Mouse (Mus musculus) frontal cortex, adult (tissue): Measurements from ENCODE around the gene Dnaja2.

Experiments
- ATAC-seq: cut with Nextera tagmentation; 2 replicates; pipeline ENCODE4 v1.9.2; 2017; ENCODE audit warnings: mild to moderate bottlenecking, moderate library complexity, mixed read lengths; ENCODE audit not compliant: low TSS enrichment

Dnaja2 gene

DNA sequence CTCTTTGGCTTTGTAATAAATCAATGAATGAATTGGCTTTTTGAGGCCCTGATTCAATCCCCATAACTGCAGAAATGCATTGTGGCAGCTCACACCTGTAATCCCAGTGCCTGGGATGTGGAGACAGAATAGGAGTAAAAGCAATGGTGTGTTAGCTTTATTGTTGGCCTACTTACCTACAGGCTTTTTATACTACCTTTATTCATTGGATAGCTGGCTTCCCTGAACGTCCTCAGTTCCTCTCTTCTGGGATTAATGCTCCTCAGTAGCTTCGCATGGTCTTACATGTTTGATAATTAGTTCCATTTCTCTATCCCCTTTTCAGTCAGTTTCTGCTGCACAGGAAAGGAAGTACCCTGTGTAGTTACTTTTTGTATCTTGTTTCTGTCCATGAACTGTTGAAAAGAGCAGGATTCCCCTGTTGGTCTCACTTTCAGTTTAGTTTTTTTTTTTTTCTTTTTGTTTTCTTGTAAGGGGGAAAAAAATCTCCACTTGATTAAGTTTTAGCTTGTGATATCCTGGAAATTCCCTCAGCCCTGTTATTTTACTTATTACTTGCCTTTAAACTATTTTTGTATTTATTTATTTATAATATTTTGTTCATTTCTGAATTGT is 1.9 kb upstream of the Dnaja2 start:
- no peak for ATAC-seq

DNA sequence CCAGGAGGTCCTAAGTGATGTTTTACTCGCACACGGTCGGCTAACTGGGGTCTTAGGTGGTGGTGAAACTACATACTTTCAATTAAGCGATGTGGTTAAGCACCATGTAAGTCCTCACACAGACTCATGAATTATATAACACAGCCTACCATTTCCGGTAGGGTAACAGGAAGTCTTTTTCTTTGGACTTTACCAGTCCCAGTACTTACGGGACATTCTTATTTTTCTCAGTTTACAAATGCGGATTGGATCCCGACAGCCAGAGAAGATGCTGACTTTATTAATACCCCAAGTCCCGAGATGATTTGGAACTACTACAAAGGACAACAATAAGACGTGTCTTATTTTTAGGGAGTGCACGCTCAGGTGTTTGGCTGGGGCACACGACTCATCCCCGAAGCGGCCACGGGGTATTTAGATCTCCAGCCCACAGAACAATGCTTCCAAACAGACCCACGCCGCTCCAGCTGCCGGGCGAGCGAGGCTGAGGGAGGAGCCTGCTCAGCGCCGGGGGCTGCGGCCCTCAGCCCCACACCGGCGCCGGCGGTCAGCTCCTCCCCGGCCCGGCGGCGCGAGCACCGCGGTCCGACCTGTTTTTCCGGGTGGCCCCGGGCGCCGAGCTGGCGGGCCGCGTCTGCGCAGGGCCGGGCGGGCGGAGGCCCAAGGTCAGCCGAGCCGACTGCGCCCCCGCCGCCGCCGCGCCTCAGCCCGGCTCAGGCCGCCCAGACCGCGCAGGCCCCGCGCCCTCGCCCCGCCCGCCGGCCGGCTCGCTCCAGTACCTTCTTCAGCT is 558 bp downstream of the Dnaja2 start:
- ATAC-seq, result peak; percentile 61

DNA sequence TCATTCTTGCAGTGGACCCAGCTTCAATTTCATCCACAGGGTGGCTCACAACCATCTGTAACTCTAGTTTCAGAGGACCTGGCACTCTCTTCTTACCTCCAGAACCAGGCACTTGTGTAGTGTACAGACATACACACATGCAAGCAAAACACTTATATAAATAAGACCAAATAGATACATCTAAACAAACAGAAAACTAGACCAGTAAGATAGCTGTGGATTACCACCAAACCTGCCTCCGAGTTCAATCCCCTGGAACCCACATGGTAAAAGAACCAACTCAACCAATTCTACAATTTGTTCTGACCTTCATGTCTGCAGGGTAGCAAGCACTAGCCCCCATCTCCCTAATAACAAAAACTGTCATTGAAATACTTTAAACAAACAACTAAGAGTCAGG is 3.2 kb downstream of the Dnaja2 start:
- no peak for ATAC-seq

DNA sequence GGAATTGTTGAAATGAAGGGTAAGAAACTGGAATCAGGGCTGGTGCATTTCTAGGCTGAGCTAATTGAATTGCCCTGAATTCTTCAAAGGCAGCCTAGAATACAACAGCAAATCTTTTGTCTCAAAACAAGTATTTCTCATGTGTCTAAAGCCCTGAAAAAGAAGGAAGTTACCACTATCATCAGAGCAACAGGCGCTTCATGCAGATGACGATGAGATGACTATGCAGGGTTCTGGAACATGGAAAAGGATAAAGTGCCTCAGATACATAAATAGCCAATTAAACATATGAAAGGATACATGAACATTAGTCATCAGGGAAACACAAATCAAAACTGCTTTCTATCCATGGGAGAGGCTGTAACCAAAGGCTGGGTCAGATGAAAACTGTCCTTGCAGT is 18.8 kb downstream of the Dnaja2 start:
- ATAC-seq, result no peak

DNA sequence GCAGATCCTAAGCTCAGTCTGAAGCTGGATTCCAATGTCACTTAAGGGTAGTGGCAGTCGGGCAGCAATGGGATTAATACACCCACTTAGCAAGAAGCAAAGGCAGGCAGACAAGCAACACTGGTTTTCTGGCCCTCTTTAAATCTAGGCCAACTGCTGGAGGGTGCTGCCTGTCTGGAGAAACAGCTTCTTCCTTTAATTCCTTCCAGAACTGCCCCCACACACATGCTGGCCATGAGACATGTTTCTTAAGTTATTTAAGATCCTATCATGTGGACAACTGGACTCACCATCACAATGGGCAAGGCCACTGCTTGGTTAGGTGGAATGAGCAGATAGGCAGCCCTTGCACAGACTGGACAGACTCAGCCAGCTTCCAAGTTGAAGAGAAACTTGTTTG is 21.0 kb downstream of the Dnaja2 start:
- ATAC-seq, result peak; percentile 85

DNA sequence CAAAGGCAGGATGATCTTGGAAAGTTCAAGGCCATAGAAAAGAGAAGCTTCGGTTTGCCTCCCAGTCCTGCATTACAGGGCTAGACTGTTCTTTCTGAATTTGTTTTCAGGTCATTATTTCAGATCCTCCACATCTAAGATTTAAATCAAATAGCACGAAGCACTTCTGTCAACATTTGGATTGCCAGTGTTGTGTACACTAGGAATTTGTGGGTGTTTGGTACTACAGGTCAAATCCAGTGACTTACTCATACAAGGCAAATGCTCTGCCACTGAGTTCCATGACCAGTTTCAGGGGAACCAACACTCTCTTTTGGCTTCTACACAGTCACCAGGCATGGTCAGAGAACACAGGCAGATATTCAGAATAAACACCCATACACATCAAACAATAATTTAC is 21.7 kb downstream of the Dnaja2 start:
- no peak for ATAC-seq

DNA sequence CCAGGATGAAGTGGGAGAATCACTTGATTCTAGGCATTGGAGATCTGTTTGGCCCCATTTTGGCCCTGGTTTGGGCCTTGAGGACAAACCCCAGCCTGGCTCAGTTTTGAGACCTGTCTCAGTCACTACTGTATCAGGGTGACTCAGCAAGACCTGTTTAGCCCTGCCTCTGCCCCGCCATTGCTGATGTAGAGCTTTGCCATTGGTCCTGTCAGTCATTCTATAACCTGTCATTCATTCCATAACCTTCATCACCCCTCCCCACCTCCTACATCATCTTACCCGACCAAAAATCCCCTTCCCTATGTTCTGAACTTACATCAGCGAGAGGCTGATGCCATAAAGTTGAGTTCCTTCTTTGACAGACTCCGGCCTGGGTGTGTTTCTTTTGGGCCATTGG is 22.3 kb downstream of the Dnaja2 start:
- ATAC-seq, result no peak

DNA sequence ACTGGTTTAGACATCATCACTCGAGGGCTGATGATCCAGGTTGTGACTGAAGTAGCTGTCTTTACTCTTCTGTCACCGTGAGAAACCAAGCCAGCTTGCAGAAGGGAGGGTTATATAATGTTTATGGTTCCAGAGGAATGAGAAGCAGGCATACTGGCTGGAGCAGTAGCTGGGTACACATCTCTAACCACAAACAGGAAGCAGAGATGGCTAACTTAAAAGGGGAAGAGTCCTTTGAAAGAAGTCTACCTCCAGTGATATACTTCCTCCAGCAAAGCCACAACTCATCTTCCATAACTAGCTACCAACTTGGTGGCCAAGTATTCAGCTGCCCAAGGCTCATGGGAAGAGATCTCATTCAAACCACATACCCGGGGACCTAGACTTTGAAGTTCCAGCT is 23.7 kb downstream of the Dnaja2 start:
- ATAC-seq, result no peak

DNA sequence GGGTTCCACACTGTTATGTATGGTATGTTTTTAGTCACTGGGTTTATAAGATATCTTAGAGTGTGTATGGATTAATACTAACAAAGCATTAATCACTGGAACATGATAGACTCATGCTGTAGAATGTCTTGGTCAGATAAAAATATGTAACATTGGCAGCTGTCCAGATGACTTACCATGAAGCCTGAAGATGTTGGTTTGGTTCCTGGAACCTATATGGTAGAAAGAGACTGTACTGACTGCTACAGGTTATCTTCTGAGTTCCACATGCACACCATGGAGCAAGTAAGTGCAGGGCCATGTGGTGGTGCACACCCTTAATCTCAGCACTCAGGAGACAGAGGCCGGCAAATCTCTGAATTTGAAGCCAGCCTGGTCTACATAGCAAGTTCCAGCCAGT is 24.4 kb downstream of the Dnaja2 start:
- no peak for ATAC-seq

DNA sequence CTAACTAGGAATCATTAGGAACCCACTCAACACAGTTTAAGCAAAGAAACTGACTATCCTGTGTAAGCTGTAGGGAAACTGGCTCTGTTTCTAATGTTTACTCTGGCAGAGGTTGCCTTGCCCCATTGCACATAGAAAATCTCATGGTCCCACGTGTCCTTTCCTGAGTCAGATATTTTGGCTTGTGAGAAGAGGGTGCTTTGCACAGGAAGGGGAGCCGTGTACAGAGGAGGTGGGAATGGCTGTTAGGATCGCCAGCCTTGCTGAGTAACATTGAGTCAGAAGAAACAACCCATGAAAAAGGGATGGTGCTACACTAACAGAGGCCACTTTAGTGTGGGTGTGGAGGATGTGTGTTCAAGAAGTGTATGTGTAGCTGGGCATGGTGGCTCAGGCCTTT is 26.2 kb downstream of the Dnaja2 start:
- ATAC-seq, result 0 out of 2 replicates have a peak, but pooled peaks have one; percentile 25

DNA sequence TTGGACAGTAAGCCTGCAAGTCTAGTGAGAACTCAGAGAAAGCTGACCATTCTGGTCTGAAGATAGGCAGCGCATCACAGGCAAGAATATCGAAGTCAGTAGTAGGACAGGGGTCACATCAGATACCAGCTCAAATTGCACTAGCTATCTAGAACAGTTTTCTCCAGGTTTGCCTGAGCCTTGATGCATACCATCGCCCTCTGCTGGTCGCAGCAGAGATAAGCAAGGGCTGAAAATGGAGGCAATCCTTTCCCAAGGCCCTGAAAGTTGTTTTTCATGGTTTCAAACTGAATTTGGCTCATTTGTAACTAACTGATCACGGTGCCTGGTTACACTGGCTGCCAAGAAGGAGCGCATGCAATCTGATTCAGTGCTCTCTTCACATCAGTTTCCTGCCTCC is 29.0 kb downstream of the Dnaja2 start:
- ATAC-seq, result peak; percentile 42

DNA sequence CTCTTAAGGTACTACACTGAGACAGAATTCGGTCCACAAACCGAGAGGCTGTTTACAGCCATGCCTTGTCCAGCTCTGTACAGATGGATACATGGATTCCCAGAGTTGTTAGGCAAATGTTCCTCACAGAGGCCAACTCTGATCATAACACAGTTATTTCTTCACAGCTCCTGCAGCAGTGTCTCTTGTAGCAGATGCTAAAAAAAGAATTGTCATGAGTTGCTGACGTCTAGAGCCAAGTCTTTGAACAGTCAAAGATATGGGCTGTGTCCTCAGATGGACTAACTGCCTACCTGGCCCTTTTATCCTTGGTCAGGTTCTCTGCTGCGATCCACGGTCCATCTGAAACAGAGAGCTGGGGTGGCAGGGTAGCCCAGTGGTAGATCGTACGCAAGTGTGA is 31.1 kb downstream of the Dnaja2 start:
- peak; percentile 38 for ATAC-seq

DNA sequence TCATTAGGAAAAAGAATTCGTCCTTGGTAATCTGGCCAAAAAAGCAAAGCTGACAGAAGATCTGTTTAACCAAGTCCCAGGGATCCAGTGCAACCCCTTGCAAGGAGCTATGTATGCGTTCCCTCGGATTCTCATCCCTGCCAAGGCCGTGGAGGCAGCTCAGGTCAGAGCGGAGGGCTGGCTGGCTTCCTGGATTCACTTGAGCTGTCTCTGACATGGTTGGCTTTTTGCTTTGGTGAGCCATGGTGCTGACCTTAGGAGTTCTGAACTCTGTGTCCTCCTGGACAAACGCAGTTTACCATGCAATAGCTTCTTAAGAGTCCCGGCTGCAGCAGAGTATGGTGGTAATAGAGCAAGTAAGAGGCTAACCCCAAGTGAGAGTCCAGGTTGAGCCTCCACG is 33.8 kb downstream of the Dnaja2 start:
- no peak for ATAC-seq

DNA sequence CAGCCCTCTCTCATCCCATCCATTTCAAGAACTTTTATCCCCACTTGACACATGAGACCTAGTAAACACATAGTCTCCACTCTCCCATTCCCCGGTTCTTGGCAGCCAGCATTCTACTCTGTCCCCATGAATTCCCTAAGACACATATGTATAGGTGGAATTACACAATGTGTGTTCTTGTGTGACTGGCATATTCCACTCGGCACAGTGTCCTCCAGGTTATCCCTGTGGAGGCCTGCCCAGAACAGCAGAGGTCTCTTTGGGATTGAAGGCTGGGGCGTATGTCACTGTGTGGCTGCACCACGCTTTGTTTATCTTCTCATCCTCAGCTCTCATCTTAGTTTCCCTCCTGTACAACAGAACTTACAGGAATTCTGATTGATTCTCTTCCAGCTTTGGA is 34.6 kb downstream of the Dnaja2 start:
- ATAC-seq, result no peak

DNA sequence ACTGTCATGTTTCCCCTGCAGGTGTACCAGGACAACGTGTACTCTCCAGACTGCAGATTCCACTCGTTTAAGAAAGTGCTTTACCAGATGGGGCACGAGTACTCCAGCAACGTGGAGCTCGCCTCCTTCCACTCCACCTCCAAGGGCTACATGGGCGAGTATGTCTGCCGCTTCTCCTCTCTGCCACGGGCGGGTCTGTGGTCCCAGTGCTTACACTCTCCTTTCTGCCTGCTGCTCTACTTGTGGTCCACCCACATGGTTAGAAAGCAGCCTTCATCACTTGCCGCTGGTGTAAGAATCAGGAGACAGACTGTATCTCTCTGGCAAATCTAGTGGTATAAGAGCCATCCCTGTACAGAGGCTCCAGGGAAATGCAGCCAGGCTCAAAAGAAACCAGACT is 37.2 kb downstream of the Dnaja2 start:
- ATAC-seq, result peak; percentile 44

DNA sequence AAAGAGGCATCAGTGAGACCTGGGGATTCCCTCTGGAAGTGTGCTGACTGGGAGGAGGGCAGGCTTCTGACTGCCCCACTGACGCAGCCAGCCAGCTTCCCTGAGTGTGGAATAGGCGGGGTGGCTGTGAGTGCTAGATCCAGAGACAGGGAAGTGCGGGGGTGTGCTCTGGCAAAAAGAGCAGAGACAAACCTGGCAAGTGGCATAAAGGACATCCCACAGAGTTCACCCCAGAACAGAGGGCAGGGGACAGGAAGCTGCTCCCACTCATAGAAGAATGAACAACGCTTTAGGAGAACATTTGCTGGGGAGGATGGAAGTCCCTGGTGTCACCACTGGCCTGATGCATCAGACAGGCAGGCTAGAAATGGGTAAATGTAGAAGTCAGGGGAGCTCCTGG is 37.8 kb downstream of the Dnaja2 start:
- peak; percentile 58 for ATAC-seq

DNA sequence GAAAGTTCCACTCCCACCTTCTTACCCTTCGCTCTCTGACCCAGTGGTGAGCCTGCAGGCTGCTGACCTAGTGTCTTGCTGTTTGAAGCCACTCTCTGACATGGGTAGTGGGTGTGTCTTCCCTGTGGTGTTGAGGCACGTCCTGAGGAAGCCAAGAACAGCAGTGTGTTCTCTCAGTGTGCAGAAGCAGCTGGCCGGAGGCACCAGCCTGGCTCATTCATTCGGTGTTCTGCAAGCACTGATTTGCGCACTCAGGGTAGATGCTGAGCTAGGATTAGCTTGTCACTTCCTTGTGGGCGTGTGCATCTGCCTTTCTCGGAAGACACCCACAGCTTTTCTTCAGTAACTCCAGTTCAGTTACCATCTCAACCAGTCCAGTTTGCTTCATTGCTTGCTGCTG is 39.8 kb downstream of the Dnaja2 start:
- ATAC-seq, result peak; percentile 75

DNA sequence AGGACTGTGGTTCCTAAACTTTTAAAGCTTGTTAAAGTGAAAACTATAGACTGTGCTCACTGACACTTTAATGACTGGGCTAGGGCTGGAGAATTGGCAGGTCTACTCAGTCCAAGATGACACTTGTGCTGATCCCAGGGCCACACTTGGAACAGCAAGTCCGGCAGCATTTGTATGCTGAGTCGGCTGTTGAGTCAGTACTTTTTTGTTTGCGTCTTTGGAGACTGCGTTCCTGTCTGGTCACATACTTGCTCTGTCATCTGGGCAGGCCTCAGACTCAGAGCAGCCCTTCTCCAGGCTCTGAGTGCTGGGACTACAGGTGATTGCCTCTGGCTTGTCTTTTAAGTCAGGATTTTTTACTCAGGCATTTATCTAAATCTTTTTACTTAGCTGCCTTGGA is 41.9 kb downstream of the Dnaja2 start:
- ATAC-seq, result no peak

DNA sequence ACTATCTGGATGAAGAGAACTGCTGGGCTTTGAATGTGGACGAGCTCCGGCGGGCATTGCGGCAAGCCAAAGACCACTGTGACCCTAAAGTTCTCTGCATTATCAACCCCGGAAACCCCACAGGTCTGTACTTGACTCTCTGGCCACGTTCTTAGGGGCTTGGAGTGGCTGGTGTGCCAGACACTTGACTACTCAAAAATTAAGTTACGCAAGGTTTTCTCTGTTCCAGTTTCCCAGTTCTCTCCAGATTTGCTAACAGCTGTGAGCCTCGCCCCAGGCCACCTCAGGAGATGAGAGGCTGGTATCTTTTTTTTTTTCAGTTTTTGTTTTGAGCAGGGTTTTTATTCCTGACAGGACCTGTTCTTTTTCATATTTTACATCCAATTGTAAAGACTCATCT is 42.9 kb downstream of the Dnaja2 start:
- ATAC-seq, result no peak

DNA sequence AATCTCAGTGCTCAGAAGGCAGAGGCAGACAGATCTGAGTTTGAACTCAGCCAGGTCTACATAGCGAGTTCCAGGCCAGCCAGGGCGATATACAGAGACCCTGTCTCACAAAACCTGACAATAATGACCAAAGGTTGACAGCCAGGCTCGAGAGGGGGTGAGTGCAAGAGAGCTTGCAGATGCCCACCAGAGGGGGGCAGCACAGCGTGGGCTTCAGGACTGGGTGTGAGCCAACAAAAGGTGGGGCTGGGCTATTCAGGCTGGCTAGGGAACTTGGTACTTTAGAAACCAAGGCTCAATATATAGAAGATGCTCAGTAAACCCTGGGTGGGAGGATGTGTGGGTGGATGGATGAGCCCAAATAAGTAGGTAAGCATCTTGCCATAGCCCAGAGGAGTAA is 46.5 kb downstream of the Dnaja2 start:
- ATAC-seq, result no peak

DNA sequence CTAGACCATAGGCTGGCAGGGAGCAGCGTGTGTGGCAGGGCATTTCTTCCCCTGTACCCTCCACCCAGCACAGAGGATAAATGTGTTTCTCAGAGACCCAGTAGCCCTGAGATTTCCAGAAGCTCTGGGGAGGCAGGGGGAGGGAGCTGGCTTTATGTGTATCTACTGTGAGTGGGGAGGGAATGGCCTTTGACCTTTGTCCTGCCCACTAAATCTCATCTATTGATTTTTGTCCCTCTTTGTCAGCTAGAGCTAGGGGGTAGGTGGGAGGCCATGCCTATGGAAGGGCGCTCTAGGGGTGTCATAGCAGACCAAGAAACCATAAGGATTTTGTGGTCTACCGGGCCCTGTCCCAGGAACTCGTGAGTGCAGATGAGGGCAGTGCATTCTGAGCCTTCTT is 48.5 kb downstream of the Dnaja2 start:
- no peak for ATAC-seq

DNA sequence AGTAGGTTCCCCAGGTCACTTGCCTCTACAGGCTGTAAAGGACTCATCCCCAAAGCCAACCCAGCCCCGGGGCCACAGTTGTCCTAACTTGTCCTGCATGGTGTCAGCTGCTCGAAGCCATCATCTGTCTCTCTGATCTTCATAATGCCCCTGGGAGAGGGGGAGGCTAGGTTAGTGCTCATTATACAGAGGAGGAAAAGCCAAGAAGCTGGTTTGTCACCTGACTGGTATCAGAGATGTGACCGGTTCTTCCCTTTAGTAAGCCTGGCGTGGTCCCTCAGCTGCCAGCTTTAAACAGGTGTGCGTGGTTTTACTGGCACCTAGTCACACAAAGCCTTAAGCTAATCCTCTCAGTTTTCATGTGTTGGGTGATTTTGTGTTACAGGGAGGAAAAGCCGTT is 50.4 kb downstream of the Dnaja2 start:
- no peak for ATAC-seq

DNA sequence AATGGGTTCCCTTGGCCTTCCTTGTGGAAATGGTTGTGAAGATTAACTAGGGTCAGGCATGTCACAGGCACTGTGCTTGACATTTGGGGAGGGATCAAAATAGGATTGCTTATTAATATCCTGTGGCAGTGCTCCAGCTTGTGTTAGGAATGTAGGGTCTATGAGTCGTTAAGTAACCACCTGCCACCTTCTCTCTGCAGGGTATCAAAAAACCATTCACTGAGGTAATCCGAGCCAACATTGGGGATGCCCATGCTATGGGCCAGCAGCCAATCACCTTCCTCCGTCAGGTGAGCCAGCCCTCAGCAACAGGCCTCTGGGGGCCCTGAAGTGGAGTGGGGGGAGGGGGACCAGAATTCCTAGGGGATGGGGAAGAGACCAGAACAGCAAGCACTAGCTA is 52.1 kb downstream of the Dnaja2 start:
- no peak for ATAC-seq

DNA sequence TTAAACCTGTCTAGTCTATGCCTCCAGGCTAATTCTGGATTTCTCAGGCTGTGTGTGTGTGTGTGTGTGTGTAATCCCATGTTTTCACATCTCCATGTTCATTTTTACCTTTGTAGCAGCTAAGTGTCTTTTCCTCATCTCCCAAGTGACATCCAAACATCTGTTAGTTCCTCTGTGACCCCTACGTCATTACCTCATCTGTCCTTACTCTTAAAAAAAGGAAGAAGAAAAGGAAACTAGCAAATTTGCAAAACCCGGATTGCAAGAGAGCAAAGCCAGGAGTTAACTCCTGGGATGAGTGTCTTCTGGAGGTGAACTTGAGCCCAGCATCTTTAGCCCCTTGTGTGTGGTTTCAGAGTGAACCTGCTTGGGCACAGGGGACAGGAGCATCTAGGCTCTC is 52.8 kb downstream of the Dnaja2 start:
- no peak for ATAC-seq
